Mouse (Mus musculus): ENCODE results near the gene Vmn1r221. TPM values are rescaled to one million over a fixed set of nuclear protein-coding genes. Genes with fewer than 3 reads are reported as not detected.

The Vmn1r221 gene
- not detected for polyA plus RNA-seq (2017; shearing (Covaris generic))

GRCm38 (mm10) chr13:23213827-23214226 lies at the start of gene Vmn1r221:
TSS of gene Vmn1r221 (plus strand) at chr13:23214127.

GRCm38 (mm10) chr13:23187875-23188274 lies 26.1 kb upstream of the Vmn1r221 start, which contains the start of gene Vmn1r220:
TSS of gene Vmn1r220 (minus strand) at chr13:23187975.

GRCm38 (mm10) chr13:23235847-23236246 lies 21.9 kb downstream of the Vmn1r221 start, which contains the start of gene Vmn1r222:
TSS of gene Vmn1r222 (minus strand) at chr13:23235947.

GRCm38 (mm10) chr13:23246834-23247233 lies 32.9 kb downstream of the Vmn1r221 start, which contains the start of gene Vmn1r223:
TSS of gene Vmn1r223 (plus strand) at chr13:23247134.

Other genes with a start within 250 kb of the Vmn1r221 start
- not detected for gene Vmn1r213, start 206.5 kb upstream of the Vmn1r221 start, polyA plus RNA-seq (2017; shearing (Covaris generic))
- 0.14 TPM for gene Vmn1r214, start 183.7 kb upstream of the Vmn1r221 start, polyA plus RNA-seq (2017; shearing (Covaris generic))
- not detected for gene Vmn1r215, start 146.1 kb upstream of the Vmn1r221 start, polyA plus RNA-seq (2017; shearing (Covaris generic))
- gene Vmn1r217, start 95.9 kb upstream of the Vmn1r221 start, polyA plus RNA-seq (2017; shearing (Covaris generic)): not detected
- gene Vmn1r218, start 81.0 kb upstream of the Vmn1r221 start, polyA plus RNA-seq (2017; shearing (Covaris generic)): 0.09 TPM
- gene Vmn1r219, start 54.8 kb upstream of the Vmn1r221 start, polyA plus RNA-seq (2017; shearing (Covaris generic)): not detected
- not detected for gene Vmn1r220, start 26.2 kb upstream of the Vmn1r221 start, polyA plus RNA-seq (2017; shearing (Covaris generic))
- not detected for gene Vmn1r222, start 21.8 kb downstream of the Vmn1r221 start, polyA plus RNA-seq (2017; shearing (Covaris generic))
- gene Vmn1r223, start 33.0 kb downstream of the Vmn1r221 start, polyA plus RNA-seq (2017; shearing (Covaris generic)): not detected
- 11.3 TPM for gene Zfp322a, start 155.1 kb downstream of the Vmn1r221 start, polyA plus RNA-seq (2017; shearing (Covaris generic))
- 14.7 TPM for gene Abt1, start 209.7 kb downstream of the Vmn1r221 start, polyA plus RNA-seq (2017; shearing (Covaris generic))

Measured in effector memory CD4-positive, alpha-beta T cell, adult 5 months (primary cell).